Mouse (Mus musculus) common myeloid progenitor, adult 5-6 weeks (primary cell): ENCODE data around the gene Limch1. TPM values are rescaled to one million over a fixed set of nuclear protein-coding genes. Genes with fewer than 3 reads are reported as not detected.

Experiments
- ATAC-seq: replicated peaks from 2 replicates; pipeline ENCODE4 v1.8.0; 2016; ENCODE audit warnings: low read depth, mild to moderate bottlenecking, moderate TSS enrichment, inconsistent platforms; ENCODE audit not compliant: poor library complexity, severe bottlenecking
- total RNA-seq: library from RNA; stranded (forward); fragments of 200-1000, 187-1606 nt; gene quantifications from 2 replicates; pipeline ENCODE4 v1.2.3, GENCODE M21; 2017

Limch1 gene
- total RNA-seq, 1 experiment from 2014 or later, result not detected

- ATAC-seq, result no peak
Measured at GRCm38 (mm10) chr5:67095651-67096377, 350.2 kb downstream of the Limch1 start.

- ATAC-seq, result no peak
Measured at GRCm38 (mm10) chr5:67096378-67096771, 350.7 kb downstream of the Limch1 start.

GRCm38 (mm10) chr5:67097106-67098050 is 351.8 kb downstream of the Limch1 start:
- no peak for ATAC-seq

GRCm38 (mm10) chr5:67098051-67098732 is 352.6 kb downstream of the Limch1 start:
- no peak for ATAC-seq

- ATAC-seq, result no peak
Measured at GRCm38 (mm10) chr5:67098733-67099323, 353.2 kb downstream of the Limch1 start, which contains the start of gene Phox2b. Gene Phox2b, minus strand, starts transcription at chr5:67099301.

GRCm38 (mm10) chr5:67099393-67100271 is 354.0 kb downstream of the Limch1 start:
- no peak for ATAC-seq

GRCm38 (mm10) chr5:67100564-67101394 is 355.2 kb downstream of the Limch1 start:
- no peak for ATAC-seq

- ATAC-seq, result no peak
Measured at GRCm38 (mm10) chr5:67101395-67101760, 355.8 kb downstream of the Limch1 start.

GRCm38 (mm10) chr5:67101793-67102600 is 356.4 kb downstream of the Limch1 start:
- peak; percentile 43; the same call in 1 of the 2 replicates for ATAC-seq

- no peak for ATAC-seq
Measured at GRCm38 (mm10) chr5:67103016-67103415, 357.4 kb downstream of the Limch1 start.

GRCm38 (mm10) chr5:67106261-67106660 is 360.6 kb downstream of the Limch1 start:
- no peak for ATAC-seq

Other genes with a start within 250 kb of the Limch1 start
- 0.73 and 0.87 TPM in 2 replicates for gene Apbb2, start 127.0 kb upstream of the Limch1 start, total RNA-seq
- 1.2 and 1.5 TPM in 2 replicates for gene Uchl1, start 69.7 kb upstream of the Limch1 start, total RNA-seq